Mouse (Mus musculus) CH12.LX (cell line): ENCODE measurements around the gene Ptpn21.

Source experiments
- BHLHE40 ChIP-seq: IDR thresholded peaks from 2 replicates; pipeline ENCODE4 v1.6.1; 2011; ENCODE audit warnings: mild to moderate bottlenecking, low read depth, low read length, improper control_type of control experiment
- CTCF ChIP-seq, 2 experiments: IDR thresholded peaks in 1 of 2; conservative IDR thresholded peaks in 1 of 2; 2 replicates each; pipeline ENCODE4 v1.5.1; 2011 to 2012; ENCODE audit warnings: low read depth in 2 of 2, low read length in 2 of 2, improper control_type of control experiment in 1 of 2, inconsistent platforms in 1 of 2, mild to moderate bottlenecking in 1 of 2, moderate library complexity in 1 of 2
- E2F4 ChIP-seq: IDR thresholded peaks from 2 replicates; pipeline ENCODE4 v1.6.1; 2011; ENCODE audit warnings: low read depth, low read length, improper control_type of control experiment; ENCODE audit not compliant: insufficient replicate concordance
- ETS1 ChIP-seq: conservative IDR thresholded peaks from 2 replicates; pipeline ENCODE4 v1.6.1; 2012; ENCODE audit warnings: low read depth, mild to moderate bottlenecking, inconsistent platforms, low read length, improper control_type of control experiment, moderate library complexity
- JUN ChIP-seq: IDR thresholded peaks from 2 replicates; pipeline ENCODE4 v1.6.1; 2011; ENCODE audit warnings: low read depth, mild to moderate bottlenecking, low read length, improper control_type of control experiment, moderate library complexity; ENCODE audit not compliant: insufficient read depth
- MAZ ChIP-seq: IDR thresholded peaks from 2 replicates; pipeline ENCODE4 v1.6.1; 2012; ENCODE audit warnings: low read depth, mild to moderate bottlenecking, inconsistent platforms, low read length, improper control_type of control experiment, moderate library complexity
- NELFE ChIP-seq: IDR thresholded peaks from 2 replicates; pipeline ENCODE4 v1.6.1; 2011; ENCODE audit warnings: low read depth, low read length, improper control_type of control experiment
- POLR2A ChIP-seq: IDR thresholded peaks from 2 replicates; pipeline ENCODE4 v1.6.1; 2011; ENCODE audit warnings: low read depth, mild to moderate bottlenecking, improper control_type of control experiment, low read length
- POLR2AphosphoS2 ChIP-seq: IDR thresholded peaks from 2 replicates; pipeline ENCODE4 v1.6.1; 2011; ENCODE audit warnings: low read depth, low read length, improper control_type of control experiment
- RAD21 ChIP-seq: IDR thresholded peaks from 2 replicates; pipeline ENCODE4 v1.6.1; 2011; ENCODE audit warnings: low read depth, mild to moderate bottlenecking, low read length, improper control_type of control experiment, moderate library complexity
- TBP ChIP-seq: conservative IDR thresholded peaks from 2 replicates; pipeline ENCODE4 v1.6.1; 2011; ENCODE audit warnings: low read depth, low read length, improper control_type of control experiment
- ZKSCAN1 ChIP-seq: IDR thresholded peaks from 2 replicates; pipeline ENCODE4 v1.6.1; 2012; ENCODE audit warnings: low read depth, inconsistent platforms, low read length, improper control_type of control experiment, borderline replicate concordance
- ZNF384 ChIP-seq: IDR thresholded peaks from 2 replicates; pipeline ENCODE4 v1.6.1; 2012; ENCODE audit warnings: low read depth, low read length, improper control_type of control experiment, inconsistent platforms

- TF ChIP-seq JUN = no peak
- no peak for TF ChIP-seq CTCF (conservative IDR thresholded peaks at IDR 0.05 in 1 of 2, IDR thresholded peaks at IDR 0.05 in 1 of 2; ENCODE audit: low read depth in 2 of 2, low read length in 2 of 2)
- no peak for TF ChIP-seq ZNF384
- no peak for TF ChIP-seq MAZ
- no peak for TF ChIP-seq RAD21
- TF ChIP-seq TBP = no peak
- TF ChIP-seq BHLHE40 = no peak
- peak; percentile 49; the same call in 1 of the 2 replicates for TF ChIP-seq POLR2A
- TF ChIP-seq POLR2AphosphoS2 = no peak
- TF ChIP-seq ZKSCAN1 = no peak
- no peak for TF ChIP-seq NELFE
- TF ChIP-seq ETS1 = no peak
- TF ChIP-seq E2F4 = no peak
Observed at GRCm38 (mm10) chr12:98627392-98628259, 109.6 kb downstream of the Ptpn21 start, which contains the start of gene Spata7.
